Mouse (Mus musculus): Measurements from ENCODE around the gene Cd163.
"Not testable (repeated sequence)": the region's sequence is repeated elsewhere in the genome, so short reads cannot be mapped to it uniquely, and the experiment has no call there.

The Cd163 gene

DNA sequence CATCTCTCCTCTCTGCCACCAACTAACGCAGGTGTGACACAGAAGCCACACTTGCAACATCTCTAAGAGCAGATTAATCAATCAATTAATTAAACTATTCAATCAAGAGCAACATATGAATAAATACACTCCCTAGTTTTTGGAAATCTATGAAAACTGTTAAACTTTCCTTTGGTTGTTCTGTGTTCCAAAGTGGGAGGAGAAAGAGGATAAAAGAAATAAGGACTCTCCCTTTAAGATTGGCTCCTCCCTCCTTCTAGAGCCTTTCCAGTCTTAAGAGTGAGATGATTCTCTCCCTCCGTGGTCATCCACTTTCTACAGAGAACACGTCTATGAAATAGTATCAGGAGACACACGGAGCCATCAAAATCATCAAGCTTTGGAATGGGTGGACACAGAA is at the start of gene Cd163:
Gene Cd163, plus strand, starts transcription at position 301 of the 400 bp plus-strand sequence.
- no peak for DNase-seq

DNA sequence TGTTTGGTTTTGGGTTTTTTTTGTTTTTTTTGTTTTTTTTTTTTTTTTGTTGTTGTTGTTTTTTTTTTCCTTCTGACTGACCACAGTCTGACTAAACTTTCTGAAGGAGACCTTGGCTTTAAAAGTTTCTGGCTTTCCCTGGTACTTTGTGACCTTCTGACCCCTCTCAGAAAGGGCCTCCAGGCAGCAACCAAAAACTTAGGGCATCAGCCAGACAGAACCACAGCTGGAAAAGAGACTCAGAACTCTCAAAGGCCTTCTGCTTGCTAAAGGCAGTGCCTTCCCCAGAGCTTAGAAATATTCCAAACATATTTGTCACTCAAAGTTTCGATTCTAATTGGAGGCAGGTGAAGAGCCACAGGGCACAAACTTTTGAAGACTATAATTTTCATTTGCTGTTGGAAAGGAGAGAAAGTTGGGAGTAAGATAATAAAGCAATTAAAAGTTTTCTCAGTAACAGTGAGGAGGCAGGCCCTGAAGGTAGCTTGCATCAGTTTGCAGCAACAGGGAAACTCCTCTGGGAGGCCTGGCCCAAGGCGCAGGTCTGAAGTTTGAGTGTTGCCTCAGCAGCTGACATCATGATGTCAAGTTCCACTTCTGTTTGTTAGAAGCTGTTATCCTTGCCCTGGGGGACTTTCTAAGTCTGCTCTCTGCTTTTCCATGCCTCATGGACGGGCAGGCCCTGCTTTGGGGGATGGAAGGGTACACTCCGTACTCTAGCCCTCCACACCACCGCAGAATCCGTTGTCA is 48.6 kb upstream of the Cd163 start:
- no peak for DNase-seq

- peak; percentile 63 for DNase-seq
Measured at GRCm38 (mm10) chr6:124260198-124260931, 44.1 kb upstream of the Cd163 start.

DNA sequence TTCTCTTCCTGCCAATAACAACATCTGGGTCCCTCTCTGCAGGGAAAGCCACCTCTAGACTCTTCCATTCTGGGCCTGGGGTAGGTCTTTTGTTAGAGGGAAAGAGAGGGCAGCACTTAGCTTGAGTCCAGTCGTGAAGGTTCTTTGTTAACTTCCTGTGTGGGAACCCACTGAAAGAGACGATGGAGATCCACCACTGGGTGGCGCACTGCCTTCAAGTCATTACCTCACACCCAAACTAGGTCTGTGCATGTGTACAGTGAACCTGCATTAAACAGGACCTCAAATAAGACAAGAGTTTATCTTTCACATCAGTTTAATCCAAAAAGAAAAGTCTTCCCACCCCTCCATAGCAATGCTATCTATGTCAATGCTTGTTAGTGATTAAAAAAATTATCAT is 41.8 kb upstream of the Cd163 start:
- DNase-seq = peak; percentile 69

DNA sequence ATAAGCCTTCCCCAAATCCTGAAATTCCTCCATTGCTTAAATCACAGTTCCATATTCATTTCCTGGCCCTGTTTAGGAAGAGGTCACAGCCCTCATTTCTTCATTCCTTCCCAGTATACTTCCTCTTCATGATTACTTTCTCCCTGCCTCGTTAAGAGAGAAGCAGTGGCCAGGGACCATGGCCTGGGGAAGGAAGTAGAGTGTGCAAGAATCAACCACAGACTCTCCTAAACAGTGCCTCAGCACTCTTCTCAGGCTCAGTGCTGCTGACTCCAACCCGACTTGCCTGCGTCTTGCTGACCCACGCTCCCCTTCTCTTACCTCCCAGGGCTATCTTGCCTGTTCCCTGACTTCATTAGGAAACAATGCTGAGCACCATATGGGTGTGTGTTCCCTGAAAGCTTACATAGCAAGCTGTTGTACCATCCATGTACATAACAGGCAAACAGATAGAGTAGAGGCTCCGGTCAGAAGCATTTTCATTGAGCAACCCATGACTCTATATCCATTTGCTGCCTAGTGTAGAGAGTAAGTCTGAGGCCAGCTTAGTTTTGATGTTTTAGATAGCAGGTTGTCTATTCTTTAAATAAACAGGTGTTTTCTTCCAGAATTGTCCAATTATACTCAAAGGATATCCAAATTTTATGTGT is 31.1 kb upstream of the Cd163 start:
- DNase-seq = no peak

- no peak for DNase-seq
Measured at GRCm38 (mm10) chr6:124277641-124278040, 26.8 kb upstream of the Cd163 start.

DNA sequence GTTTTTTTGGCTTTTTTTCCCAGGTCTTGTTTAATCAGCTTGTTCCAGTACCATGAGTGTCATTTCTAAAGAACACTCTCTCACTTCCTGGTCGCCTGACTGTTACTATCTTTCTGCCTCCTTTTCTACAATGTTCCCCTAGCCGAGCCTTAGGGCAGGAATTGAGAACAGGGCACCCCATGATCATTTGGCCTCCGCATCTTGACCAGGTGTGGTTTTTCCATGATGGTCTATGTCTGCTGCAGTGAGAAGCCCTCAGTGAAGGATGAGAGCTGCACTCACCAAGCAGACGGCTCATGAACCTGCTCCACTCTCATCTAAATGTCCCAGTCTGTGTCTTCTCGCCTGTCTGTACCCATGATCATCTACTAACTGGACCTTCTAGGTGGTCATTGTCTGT is 26.2 kb upstream of the Cd163 start:
- no peak for DNase-seq

DNA sequence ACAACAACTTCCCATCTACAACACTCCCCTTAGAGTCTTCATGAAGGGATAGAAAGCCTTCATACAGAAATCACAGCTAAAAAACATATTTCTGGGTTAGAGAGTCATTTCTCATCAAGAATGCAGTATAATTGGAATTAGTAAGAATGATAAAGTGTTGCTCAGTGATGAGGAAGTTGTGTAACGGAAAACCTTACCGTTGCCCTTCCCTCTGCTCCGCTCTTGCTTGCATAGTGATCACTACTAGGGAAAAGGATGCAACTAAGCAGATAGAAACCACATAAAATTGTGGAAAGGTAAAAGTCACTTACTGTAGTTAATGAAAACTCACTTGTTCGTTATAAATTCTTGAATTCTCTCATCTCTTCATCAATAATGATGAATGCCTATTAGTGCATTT is 21.7 kb upstream of the Cd163 start:
- no peak for DNase-seq

- not testable (repeated sequence) for DNase-seq
Measured at GRCm38 (mm10) chr6:124297378-124297777, 7.1 kb upstream of the Cd163 start.

GRCm38 (mm10) chr6:124301447-124302192 is 2.8 kb upstream of the Cd163 start:
- DNase-seq = no peak

DNA sequence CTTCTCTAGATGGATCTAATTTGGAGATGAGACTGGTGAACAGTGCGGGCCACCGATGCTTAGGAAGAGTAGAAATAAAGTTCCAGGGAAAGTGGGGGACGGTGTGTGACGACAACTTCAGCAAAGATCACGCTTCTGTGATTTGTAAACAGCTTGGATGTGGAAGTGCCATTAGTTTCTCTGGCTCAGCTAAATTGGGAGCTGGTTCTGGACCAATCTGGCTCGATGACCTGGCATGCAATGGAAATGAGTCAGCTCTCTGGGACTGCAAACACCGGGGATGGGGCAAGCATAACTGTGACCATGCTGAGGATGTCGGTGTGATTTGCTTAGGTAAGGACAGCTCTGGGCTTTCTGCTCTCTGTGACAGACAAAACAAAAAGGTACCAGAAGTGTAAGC is 4.5 kb downstream of the Cd163 start:
- DNase-seq = no peak

DNA sequence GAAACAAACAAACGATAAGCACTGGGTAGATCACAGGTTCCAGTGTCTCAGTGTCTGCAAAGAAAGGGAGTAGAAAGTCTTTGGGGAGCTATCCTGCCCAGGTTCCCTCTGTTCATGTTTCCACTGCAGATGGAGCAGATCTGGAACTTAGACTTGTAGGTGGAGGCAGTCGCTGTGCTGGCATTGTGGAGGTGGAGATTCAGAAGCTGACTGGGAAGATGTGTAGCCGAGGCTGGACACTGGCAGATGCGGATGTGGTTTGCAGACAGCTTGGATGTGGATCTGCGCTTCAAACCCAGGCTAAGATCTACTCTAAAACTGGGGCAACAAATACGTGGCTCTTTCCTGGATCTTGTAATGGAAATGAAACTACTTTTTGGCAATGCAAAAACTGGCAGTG is 7.8 kb downstream of the Cd163 start:
- no peak for DNase-seq

DNA sequence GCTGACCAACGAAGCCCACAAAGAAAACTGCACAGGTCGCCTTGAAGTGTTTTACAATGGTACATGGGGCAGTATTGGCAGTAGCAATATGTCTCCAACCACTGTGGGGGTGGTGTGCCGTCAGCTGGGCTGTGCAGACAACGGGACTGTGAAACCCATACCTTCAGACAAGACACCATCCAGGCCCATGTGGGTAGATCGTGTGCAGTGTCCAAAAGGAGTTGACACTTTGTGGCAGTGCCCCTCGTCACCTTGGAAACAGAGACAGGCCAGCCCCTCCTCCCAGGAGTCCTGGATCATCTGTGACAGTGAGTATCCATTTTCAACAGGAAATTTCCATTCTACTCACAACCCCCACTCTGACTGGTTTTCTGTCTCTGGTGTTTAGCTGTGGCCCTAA is 15.9 kb downstream of the Cd163 start:
- no peak for DNase-seq

DNA sequence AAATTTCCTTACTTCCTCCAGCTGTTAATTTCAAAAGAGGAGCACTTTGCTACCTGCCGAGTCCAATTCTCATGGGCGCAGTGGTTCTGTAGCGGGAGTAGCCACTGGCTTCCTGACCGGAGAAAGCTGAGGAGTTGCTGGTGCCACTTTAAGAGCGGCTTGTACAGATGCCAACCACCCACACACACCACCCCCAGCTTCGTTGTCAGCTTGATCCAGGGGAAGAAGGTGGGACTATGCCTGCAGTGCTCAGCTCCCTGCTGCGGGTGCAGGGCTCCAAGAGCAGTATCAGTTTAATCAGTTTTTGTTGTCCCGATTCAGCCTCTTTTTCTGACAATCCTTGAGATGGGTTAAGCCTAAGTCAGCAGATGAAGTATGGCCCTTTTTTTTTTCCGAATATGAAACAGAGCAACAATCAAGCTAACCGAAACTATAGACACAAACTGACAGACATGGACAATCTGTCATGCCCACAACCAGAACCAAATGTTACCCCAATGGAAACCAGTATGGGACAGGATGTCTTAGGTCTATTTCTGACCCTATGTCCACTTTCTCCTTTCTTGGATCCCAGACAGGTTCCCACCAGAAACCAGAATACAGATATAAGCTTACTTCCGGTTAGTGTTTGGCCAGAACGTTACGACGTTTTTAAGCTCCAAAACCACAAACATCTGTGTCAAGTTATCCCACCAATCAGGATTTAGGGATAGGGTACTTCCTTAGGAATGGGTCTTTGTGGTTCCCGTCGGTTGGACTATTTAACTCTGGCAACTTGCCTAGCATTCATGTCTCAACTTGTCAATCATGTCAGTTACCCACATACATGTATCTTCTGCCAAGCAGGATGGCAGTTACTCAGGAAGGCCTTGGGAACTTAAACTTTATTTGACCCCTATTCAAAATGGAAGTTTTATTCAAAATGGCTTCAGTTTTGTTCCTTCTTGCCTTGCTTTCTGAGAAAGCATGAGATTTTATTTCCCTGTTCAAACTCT is 17.3 kb downstream of the Cd163 start:
- DNase-seq = no peak

DNA sequence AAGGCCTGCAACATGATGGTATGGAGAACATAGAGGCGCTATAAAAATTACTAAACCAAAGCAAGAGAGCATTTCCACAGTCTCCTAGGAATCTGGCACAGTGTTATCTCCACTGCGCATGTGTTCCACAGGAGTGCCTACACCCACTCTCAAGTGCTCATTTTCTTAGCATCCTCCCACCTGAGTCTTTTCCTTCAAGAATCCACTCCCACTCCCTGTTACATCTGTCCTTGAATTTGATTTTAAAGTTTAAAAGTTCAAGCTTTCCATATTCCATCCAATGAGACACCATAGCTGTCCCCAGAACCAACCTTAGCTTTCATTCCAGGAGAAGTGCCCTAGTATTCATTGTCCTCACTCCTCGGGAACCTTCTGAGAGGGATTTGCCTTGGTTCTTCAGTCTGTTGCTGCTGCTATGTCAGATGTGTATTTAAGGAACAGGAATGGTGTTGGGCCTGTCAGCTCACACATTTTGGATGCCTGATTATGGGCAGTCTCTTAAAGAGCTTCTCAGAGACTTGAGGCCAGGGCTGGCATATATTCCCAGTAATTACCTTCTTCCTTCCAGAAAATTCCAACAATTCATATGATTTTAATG is 24.0 kb downstream of the Cd163 start:
- DNase-seq = no peak

DNA sequence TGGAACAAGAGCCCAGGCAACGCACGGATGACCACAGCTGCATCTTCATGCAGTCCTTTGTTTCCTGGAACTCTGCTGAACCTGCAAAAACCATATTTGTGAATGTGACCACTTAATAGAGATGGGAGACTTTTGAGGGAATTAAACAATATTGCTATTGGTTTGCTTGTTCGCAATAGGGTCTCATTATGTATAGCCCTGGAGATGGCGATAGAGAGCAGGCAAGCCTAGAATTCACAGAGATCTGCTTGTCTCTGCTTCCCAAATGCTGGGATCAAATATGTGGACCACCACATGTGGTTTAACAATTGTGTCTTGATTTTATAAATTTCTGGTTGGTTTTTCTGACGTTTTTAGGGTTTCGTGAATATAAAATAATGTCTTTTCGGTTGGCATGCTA is 25.2 kb downstream of the Cd163 start:
- no peak for DNase-seq

- DNase-seq = no peak
Measured at GRCm38 (mm10) chr6:124345096-124345495, 40.6 kb downstream of the Cd163 start.

DNA sequence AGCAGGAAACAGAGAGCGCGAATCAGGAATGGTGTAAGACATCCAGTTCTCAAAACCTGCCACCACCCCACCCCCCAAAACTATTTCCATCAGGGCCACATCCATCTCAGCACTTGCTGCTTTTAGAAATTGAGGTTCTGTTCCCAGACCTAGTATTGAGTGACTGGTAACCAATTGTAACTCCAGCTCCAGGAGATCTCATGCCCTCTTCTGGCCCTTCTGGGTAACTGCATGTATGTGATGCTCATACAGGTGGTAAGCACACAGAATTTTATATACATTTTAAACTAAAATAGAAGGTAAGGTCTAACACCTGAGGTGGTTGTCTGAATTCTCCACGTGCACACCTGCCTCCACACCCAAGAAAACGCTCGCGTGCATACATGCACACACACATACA is 42.2 kb downstream of the Cd163 start:
- DNase-seq = no peak

- no peak for DNase-seq
Measured at GRCm38 (mm10) chr6:124353246-124353645, 48.8 kb downstream of the Cd163 start.

DNA sequence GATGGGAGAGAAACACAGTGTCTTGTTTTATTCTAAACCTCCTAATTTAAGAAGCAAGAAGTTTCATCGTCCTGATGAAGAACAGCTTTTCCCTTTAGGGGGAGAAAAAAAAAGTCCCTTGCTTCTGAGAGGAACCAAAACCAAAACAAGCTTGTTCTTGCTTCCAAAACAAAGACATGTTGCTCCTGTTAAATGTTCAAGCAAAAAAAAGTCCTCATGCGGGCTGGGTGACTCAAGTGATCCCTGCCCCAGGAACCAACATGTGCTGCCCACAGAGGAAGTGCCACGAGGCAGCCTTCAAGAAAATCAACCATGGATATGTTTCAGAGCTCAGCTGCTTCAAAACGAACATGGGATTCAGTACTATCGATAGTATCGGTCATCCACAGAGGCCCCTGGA is 54.5 kb downstream of the Cd163 start:
- no peak for DNase-seq

GRCm38 (mm10) chr6:124360549-124360948 is 56.1 kb downstream of the Cd163 start:
- DNase-seq = no peak

DNA sequence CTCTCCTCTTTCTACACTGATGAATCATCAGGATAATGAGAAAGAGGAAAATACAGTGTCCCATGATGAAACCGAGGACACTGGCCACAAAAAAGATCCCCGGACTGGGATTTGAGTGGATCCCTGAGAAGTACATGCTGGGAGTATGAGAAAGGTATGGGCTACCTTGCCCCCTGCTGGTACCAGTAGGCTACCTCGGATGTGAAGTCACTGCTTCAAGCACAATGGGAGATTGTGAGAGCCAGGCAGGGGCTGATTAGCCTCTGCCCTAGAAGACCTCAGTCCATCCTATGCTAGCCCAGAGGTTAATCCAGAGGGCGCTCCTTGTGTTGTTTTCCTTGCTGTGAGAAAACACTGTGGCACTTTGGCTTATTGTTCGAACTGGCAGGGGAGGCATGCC is 59.9 kb downstream of the Cd163 start:
- DNase-seq = no peak

Measured in lung, postnatal 10 days (tissue).